Mouse (Mus musculus): Measurements from ENCODE around the gene Zfp467.

Gene Zfp467

DNA sequence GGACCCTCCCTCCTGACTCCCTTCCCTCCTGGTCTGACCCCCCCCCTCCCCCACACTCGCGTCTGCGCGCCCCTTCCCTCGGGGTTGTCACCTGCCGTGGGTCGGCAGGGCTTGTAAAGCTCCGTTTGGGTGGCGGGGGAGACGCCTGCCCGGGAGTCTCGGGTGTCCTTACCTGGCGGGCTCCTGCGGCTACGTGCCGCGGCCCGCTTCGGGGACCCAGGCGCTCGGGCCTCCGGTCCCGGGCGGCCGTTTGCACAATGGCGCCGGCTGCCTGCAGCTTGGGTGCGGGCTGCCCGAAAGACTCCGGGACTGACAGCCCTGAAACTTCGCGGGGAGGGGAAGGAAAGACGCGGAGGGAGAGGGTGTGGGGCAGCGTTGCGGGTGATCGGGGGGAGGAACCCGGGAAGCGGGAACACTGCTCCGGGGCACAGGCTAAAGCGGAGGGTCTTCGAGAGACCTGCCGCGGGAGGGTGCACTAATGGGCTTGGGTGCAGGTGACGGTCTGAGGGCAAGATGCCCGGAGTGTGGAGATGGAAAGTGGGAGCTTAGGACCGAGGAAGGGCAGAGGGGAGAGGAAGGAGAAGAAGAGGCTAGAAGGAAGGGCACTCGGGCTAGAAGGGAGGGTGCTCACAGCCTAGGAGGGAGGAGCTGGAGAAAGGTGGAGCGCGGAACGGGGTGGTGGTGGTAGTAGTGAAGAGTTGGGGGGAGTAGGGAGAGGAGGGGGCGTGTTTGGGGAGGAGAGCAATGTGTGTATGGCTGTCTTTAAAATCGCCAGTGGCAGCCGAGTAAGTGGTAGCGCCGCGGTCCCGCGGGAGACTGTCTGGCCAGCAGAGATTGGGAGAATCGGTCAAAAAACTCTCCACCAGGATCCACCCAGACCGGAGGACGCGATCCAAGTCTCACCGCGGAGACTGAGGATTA, at the start of gene Zfp467:
TSS of gene Zfp467 (minus strand) at position 645 of the 921 bp plus-strand sequence.
- DNase-seq (ENCODE audit: extremely low spot score, low spot score): peak; percentile 57

- no peak for DNase-seq (ENCODE audit: extremely low spot score, low spot score)
Measured at GRCm38 (mm10) chr6:48493136-48493730, 47.6 kb upstream of the Zfp467 start.

- DNase-seq (ENCODE audit: extremely low spot score, low spot score): no peak
Measured at GRCm38 (mm10) chr6:48491361-48491760, 45.7 kb upstream of the Zfp467 start.

DNA sequence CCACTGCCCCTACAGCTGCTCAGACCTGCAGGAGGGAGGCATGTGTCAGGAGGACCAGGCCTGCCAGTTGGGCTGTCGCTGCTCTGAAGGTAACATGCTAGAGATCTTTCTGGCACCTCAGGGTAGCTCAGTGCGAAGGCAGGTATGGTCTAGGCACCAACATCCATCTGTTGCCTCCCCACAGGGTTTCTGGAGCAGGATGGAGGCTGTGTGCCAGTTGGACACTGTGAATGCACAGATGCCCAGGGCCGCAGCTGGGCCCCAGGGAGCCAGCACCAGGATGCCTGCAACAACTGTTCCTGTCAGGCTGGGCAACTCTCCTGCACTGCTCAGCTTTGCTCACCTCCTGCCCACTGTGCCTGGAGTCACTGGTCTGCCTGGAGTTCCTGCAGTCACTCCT, 44.1 kb upstream of the Zfp467 start:
- DNase-seq (ENCODE audit: extremely low spot score, low spot score): no peak

DNA sequence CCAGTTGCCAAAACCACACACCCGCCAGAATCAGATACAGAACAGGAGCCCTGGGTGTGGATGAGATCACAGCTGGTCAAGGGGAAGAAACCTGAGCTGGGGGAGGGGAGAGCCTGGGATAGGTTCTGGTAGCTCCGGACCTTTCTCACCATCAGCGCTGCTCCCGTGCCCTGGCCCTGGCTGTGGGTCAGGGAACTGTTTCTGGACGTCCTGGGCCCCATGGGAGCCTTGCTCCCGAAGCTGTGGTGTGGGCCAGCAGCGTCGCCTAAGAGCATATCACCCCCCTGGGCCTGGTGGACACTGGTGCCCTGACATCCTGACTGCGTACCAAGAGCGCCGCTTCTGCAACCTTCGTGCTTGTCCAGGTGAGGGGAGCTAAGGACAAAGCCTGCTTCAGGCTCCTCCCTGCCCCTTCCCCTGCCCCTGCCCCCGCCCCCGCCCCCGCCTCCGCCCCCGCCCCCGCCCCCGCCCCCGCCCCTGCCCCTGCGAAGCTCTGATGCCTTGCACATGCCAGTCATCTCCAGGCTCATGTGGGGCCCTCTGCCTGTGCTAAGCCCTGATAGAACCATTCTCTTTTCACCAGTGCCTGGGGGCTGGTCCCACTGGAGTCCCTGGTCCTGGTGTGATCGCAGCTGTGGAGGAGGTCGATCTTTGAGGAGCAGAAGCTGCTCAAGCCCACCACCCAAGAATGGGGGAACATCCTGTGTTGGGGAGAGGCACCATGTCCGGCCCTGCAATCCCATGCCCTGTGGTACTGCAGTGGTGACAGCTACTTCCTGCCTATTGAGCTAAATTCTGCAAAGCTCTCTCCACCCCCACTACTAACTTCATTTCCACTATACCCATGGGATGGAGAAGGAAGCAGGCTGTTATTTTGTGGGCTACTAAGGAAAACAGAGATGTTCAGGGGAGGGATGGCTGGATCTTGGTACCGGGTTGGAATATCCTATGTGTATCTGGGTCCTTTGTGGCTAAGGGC, 42.4 kb upstream of the Zfp467 start:
- peak; percentile 46 for DNase-seq (ENCODE audit: extremely low spot score, low spot score)

- DNase-seq (ENCODE audit: extremely low spot score, low spot score): no peak
Measured at GRCm38 (mm10) chr6:48482501-48482900, 36.9 kb upstream of the Zfp467 start.

GRCm38 (mm10) chr6:48478446-48478845, 32.8 kb upstream of the Zfp467 start:
- no peak for DNase-seq (ENCODE audit: extremely low spot score, low spot score)

GRCm38 (mm10) chr6:48470739-48471138, 25.1 kb upstream of the Zfp467 start:
- no peak for DNase-seq (ENCODE audit: extremely low spot score, low spot score)

DNA sequence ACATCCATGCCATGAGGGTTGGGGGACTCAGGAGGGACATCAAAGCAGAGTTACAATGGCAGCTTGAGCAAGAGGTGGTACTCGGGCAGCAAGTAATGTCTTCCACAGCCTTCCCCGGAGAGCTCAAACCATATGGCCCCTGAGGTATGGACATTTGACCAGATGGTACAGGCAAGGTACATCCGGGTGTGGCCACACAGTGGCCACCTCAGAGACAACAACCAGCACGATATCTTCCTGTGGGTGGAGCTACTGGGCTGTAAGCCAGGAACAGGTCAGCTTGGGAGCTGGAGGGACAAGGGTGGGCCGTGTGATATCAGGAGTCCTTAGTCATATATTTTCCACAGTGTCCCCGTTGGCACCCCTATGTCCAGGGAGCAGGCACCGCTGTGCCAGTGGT, 21.9 kb upstream of the Zfp467 start:
- no peak for DNase-seq (ENCODE audit: extremely low spot score, low spot score)

GRCm38 (mm10) chr6:48466715-48467114, 21.1 kb upstream of the Zfp467 start:
- no peak for DNase-seq (ENCODE audit: extremely low spot score, low spot score)

DNA sequence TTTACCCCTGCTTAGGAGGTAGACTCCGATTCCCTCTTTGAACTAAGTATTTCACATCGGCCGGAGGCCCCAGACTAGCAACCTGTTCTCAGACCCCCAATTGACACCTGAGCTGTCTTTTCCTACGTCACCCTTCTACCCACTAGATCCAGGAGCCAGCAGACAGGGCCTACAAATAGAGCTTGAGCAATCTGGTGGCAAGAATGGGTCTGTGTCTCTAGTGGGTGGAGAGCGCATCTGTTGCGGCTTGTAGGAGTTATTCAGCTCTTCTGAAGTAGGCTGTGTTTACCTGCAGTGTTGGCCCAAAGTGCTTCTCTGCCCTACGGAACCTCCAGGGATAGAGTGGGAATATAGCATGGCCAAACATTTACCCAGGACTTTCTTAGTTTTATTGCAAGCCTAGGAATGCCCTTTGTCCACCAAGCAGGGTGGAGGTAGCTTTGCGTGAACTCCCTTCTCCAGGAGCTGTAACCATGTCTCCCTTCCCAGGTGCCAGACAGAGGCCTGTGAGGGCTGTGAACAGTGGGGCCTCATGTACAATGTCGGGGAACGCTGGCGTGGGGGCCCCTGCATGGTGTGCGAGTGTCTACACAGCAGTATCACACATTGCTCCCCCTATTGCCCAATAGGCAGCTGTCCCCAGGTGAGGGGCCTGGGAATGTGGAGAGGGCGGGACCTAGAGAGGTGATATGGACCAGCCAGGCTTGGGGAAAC, 19.5 kb upstream of the Zfp467 start:
- DNase-seq (ENCODE audit: extremely low spot score, low spot score): no peak

GRCm38 (mm10) chr6:48452771-48453170, 7.1 kb upstream of the Zfp467 start:
- no peak for DNase-seq (ENCODE audit: extremely low spot score, low spot score)

DNA sequence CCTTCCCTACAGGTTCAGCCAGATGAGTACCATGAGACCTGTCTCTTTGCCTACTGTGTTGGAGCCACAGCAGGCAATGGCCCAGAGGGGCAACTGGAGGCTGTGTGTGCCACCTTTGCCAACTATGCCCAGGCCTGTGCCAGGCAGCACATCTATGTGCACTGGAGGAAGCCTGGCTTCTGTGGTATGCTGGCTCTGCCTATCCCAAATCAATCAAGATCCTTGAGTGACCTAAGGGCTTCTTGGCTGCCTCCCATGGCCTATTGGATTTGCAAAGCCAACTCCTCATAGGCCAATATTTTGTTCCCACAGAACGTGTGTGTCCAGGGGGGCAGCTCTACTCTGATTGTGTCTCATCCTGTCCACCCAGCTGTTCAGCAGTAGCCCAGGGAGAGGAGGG, 6.5 kb upstream of the Zfp467 start:
- DNase-seq (ENCODE audit: extremely low spot score, low spot score): no peak

GRCm38 (mm10) chr6:48448527-48448926, 2.9 kb upstream of the Zfp467 start:
- no peak for DNase-seq (ENCODE audit: extremely low spot score, low spot score)

GRCm38 (mm10) chr6:48447929-48448328, 2.3 kb upstream of the Zfp467 start, which contains the start of gene Sspo:
Gene Sspo, plus strand, starts transcription at chr6:48448229.
- DNase-seq (ENCODE audit: extremely low spot score, low spot score): no peak

- DNase-seq (ENCODE audit: extremely low spot score, low spot score): no peak
Measured at GRCm38 (mm10) chr6:48446896-48447295, 1.3 kb upstream of the Zfp467 start.

- DNase-seq (ENCODE audit: extremely low spot score, low spot score): no peak
Measured at GRCm38 (mm10) chr6:48446256-48446655, 631 bp upstream of the Zfp467 start.

DNA sequence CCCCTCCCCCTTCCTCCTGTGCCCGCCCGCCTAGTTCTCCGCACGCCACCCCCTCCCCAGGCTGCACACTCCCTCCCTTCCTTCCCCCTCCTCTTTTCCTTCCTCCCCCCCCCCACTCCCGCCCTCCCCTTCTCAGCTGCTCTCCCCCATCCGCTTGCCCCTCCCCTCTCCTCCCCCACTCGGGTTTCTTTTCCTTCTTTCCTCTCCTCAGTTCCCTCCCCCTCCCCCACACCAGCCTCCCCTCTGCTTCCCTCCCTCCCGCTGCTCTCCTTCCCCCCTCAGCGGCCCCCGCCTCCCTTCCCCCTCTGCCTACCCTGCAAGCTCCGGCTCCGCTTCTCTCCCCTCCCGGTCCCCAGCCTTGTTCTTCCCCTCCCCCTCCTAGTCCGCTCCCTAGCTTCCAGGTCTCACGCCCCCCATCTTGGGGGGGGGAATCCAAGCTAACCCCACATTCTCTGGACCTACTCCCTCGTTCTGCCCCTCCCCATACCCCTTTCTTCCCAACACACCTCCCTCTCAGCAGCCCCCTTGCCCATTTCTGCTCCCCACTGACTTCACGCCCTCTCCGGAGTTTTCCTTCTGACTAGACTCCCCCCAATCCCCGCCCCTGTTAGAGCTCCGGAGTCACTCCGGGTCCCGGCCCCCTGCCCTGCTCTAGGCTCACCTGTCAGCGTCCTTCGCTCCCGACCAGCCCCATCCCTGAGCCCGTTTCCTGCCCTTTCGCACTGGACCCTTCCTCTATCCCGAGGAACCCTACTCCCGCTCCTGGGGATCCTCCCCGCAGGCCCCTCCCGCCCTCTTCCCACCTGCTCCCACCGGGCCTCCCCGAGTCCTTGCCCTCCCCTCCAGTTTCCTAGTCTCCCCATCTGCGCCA, 1.1 kb downstream of the Zfp467 start:
- peak; percentile 94 for DNase-seq (ENCODE audit: extremely low spot score, low spot score)

GRCm38 (mm10) chr6:48443592-48444309, 1.9 kb downstream of the Zfp467 start:
- no peak for DNase-seq (ENCODE audit: extremely low spot score, low spot score)

All from neural tube, embryonic 10.5 days (tissue).